Mouse (Mus musculus) R1 (cell line): ENCODE results near the gene Lrrc15.

Source experiments
- DNase-seq: peaks from one replicate; pipeline ENCODE4 v3.0.0-alpha.2; 2018; ENCODE audit warnings: low read depth, low spot score

Lrrc15 gene

GRCm38 (mm10) chr16:30282844-30283495 lies at the start of gene Lrrc15:
TSS of gene Lrrc15 (minus strand) at chr16:30283256.
- DNase-seq, result peak; percentile 60

- peak; percentile 49 for DNase-seq
These were observed 31.2 kb upstream of the Lrrc15 start for GRCm38 (mm10) chr16:30314236-30314635.

GRCm38 (mm10) chr16:30310647-30311046 lies 27.6 kb upstream of the Lrrc15 start, which contains the start of gene Gp5:
TSS of gene Gp5 (minus strand) at chr16:30310779.
- no peak for DNase-seq

GRCm38 (mm10) chr16:30310171-30310515 lies 27.1 kb upstream of the Lrrc15 start:
- no peak for DNase-seq

- peak; percentile 57 for DNase-seq
These were observed 26.5 kb upstream of the Lrrc15 start for GRCm38 (mm10) chr16:30309395-30310170.

- peak; percentile 76 for DNase-seq
These were observed 25.7 kb upstream of the Lrrc15 start for GRCm38 (mm10) chr16:30308616-30309394.

- no peak for DNase-seq
These were observed 25.0 kb upstream of the Lrrc15 start for GRCm38 (mm10) chr16:30307961-30308615.

- DNase-seq, result no peak
These were observed 24.2 kb upstream of the Lrrc15 start for GRCm38 (mm10) chr16:30307306-30307705.

GRCm38 (mm10) chr16:30306102-30306501 lies 23.0 kb upstream of the Lrrc15 start:
- no peak for DNase-seq

GRCm38 (mm10) chr16:30304236-30304635 lies 21.2 kb upstream of the Lrrc15 start:
- no peak for DNase-seq

- DNase-seq, result no peak
These were observed 20.4 kb upstream of the Lrrc15 start for GRCm38 (mm10) chr16:30303411-30303810.

GRCm38 (mm10) chr16:30302686-30303085 lies 19.6 kb upstream of the Lrrc15 start:
- DNase-seq, result no peak

GRCm38 (mm10) chr16:30299711-30300277 lies 16.7 kb upstream of the Lrrc15 start:
- DNase-seq, result peak; percentile 46

- DNase-seq, result no peak
These were observed 14.4 kb upstream of the Lrrc15 start for GRCm38 (mm10) chr16:30297450-30297849.

GRCm38 (mm10) chr16:30296601-30297275 lies 13.7 kb upstream of the Lrrc15 start:
- DNase-seq, result no peak

GRCm38 (mm10) chr16:30295106-30295505 lies 12.1 kb upstream of the Lrrc15 start:
- DNase-seq, result no peak

- no peak for DNase-seq
These were observed 7.4 kb upstream of the Lrrc15 start for GRCm38 (mm10) chr16:30290436-30290835.

- DNase-seq, result peak; percentile 49
These were observed 2.6 kb upstream of the Lrrc15 start for GRCm38 (mm10) chr16:30285701-30286100.

GRCm38 (mm10) chr16:30283743-30284337 lies 784 bp upstream of the Lrrc15 start:
- peak; percentile 77 for DNase-seq

GRCm38 (mm10) chr16:30280676-30281297 lies 2.3 kb downstream of the Lrrc15 start:
- peak; percentile 78 for DNase-seq
